Mouse (Mus musculus): Measurements from ENCODE around the gene Gng12. TPM values are rescaled to one million over a fixed set of nuclear protein-coding genes. Genes with fewer than 3 reads are reported as not detected.

The Gng12 gene
- polyA plus RNA-seq, 1 experiment from 2014 or later: 50.3 TPM

DNA sequence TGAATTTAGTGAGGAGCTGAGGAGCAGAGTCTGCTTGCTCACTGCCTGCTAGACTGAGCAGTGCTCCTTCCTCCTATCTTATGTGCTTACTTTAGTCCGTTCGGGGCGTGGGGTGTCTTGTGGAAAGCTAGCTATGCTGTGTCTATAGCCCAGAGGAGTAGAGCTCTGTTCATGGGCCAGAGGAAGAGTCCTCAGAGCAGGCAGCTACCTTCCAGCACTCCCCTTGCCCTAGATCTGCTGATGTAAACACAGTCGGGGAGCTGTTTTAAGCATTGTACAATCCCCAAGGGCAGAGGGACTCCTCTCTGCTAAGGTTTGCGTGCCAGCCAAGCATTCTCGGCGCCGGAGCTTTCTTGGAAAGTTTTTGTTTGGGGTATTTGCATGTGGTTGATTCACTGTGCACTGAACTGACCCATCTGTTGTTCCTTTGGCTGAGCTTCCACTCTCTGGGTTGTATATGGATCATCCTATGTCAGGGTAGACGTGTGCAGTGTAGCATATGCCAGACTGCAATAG is 173.7 kb downstream of the Gng12 start:
- 64% methylated on average over 9 of the region's 9 CpGs for WGBS
- H3K27ac ChIP-seq (replicated peaks): no peak overlapping the region
- no peaks in the 10 kb centered on the region for H3K36me3 ChIP-seq
- H3K9me3 ChIP-seq (replicated peaks): no peaks in the 10 kb centered on the region
- H3K4me1 ChIP-seq: no peaks in the 10 kb centered on the region
- no peak for DNase-seq (ENCODE audit: low spot score)
- H3K4me3 ChIP-seq: no peak overlapping the region
- H3K27me3 ChIP-seq (ENCODE audit: low read depth, poor library complexity, severe bottlenecking): no peaks in the 10 kb centered on the region

Other genes with a start within 250 kb of the Gng12 start
- not detected in 2 replicates for gene Vmn1r35, start 210.5 kb upstream of the Gng12 start, polyA plus RNA-seq (2016; fragmentation: Nextera tagmentation; extraction: Ambion mirVana)
- not detected in 2 replicates for gene Vmn1r36, start 177.2 kb upstream of the Gng12 start, polyA plus RNA-seq (2016; fragmentation: Nextera tagmentation; extraction: Ambion mirVana)
- not detected in 2 replicates for gene Vmn1r37, start 167.0 kb upstream of the Gng12 start, polyA plus RNA-seq (2016; fragmentation: Nextera tagmentation; extraction: Ambion mirVana)
- not detected in 2 replicates for gene Vmn1r38, start 113.8 kb upstream of the Gng12 start, polyA plus RNA-seq (2016; fragmentation: Nextera tagmentation; extraction: Ambion mirVana)
- not detected in 2 replicates for gene Vmn1r39, start 85.8 kb upstream of the Gng12 start, polyA plus RNA-seq (2016; fragmentation: Nextera tagmentation; extraction: Ambion mirVana)
- gene Gadd45a, start 141.1 kb downstream of the Gng12 start, polyA plus RNA-seq (2016; fragmentation: Nextera tagmentation; extraction: Ambion mirVana): 14.8 and 15.3 TPM in 2 replicates

Measured in midbrain, embryonic 10.5 days (tissue).